Mouse (Mus musculus): Measurements from ENCODE around the gene Fcna. TPM values are rescaled to one million over a fixed set of nuclear protein-coding genes. Genes with fewer than 3 reads are reported as not detected.
A peak's percentile ranks its signal among the peaks of the same experiment; 100 is the strongest.

Gene Fcna
- polyA plus RNA-seq, 1 experiment from 2014 or later, result 3.6 TPM

GRCm38 (mm10) chr2:25620852-25621228, 7.0 kb downstream of the Fcna start:
- peaks cover 11% of the 10 kb centered on the region for H3K4me1 ChIP-seq (ENCODE audit: control insufficient read depth, insufficient read depth, low read length)
- no peak for ATAC-seq (replicated peaks; ENCODE audit: extremely low read depth, insufficient read depth, low FRiP score)
- H3K4me3 ChIP-seq (ENCODE audit: low read length), result no peak overlapping the region
- H3K9me3 ChIP-seq (replicated peaks; ENCODE audit: control insufficient read depth, low read length), result no peaks in the 10 kb centered on the region
- no peaks in the 10 kb centered on the region for H3K36me3 ChIP-seq (ENCODE audit: control insufficient read depth, insufficient read depth)
- H3K27ac ChIP-seq (ENCODE audit: low read length), result no peak overlapping the region
- H3K9ac ChIP-seq (ENCODE audit: low read length), result no peak overlapping the region
- H3K4me2 ChIP-seq (ENCODE audit: low read depth, low read length), result peak overlapping the region; percentile 92; the same call in 1 of the 2 replicates
- WGBS, result 70% methylated on average over 4 of the region's 4 CpGs
- peaks cover 26% of the 10 kb centered on the region for H3K27me3 ChIP-seq (ENCODE audit: control insufficient read depth, insufficient read depth, low read length)

- 77% methylated on average over 6 of the region's 6 CpGs for WGBS
- H3K4me2 ChIP-seq (ENCODE audit: low read depth, low read length), result no peak overlapping the region
- no peak overlapping the region for H3K4me3 ChIP-seq (ENCODE audit: low read length)
- no peak for ATAC-seq (replicated peaks; ENCODE audit: extremely low read depth, insufficient read depth, low FRiP score)
- H3K9ac ChIP-seq (ENCODE audit: low read length), result no peak overlapping the region
- H3K36me3 ChIP-seq (ENCODE audit: control insufficient read depth, insufficient read depth), result no peaks in the 10 kb centered on the region
- H3K27ac ChIP-seq (ENCODE audit: low read length), result no peak overlapping the region
- H3K4me1 ChIP-seq (ENCODE audit: control insufficient read depth, insufficient read depth, low read length), result peaks cover 11% of the 10 kb centered on the region
- H3K9me3 ChIP-seq (replicated peaks; ENCODE audit: control insufficient read depth, low read length), result no peaks in the 10 kb centered on the region
- H3K27me3 ChIP-seq (ENCODE audit: control insufficient read depth, insufficient read depth, low read length), result peaks cover 30% of the 10 kb centered on the region
These were observed 7.4 kb downstream of the Fcna start for GRCm38 (mm10) chr2:25620386-25620785.

- H3K9ac ChIP-seq (ENCODE audit: low read length), result no peak within 1 kb of the TSS
- WGBS, result 68% methylated on average over 3 of the region's 3 CpGs
- no peak within 1 kb of the TSS for H3K4me3 ChIP-seq (ENCODE audit: low read length)
- no peak for ATAC-seq (replicated peaks; ENCODE audit: extremely low read depth, insufficient read depth, low FRiP score)
- peaks cover 45% of the 10 kb centered on the region for H3K27me3 ChIP-seq (ENCODE audit: control insufficient read depth, insufficient read depth, low read length)
- peaks cover 11% of the 10 kb centered on the region for H3K4me1 ChIP-seq (ENCODE audit: control insufficient read depth, insufficient read depth, low read length)
- no peak within 1 kb of the TSS for H3K4me2 ChIP-seq (ENCODE audit: low read depth, low read length)
- no peaks in the 10 kb centered on the region for H3K36me3 ChIP-seq (ENCODE audit: control insufficient read depth, insufficient read depth)
- H3K9me3 ChIP-seq (replicated peaks; ENCODE audit: control insufficient read depth, low read length), result no peaks in the 10 kb centered on the region
- H3K27ac ChIP-seq (ENCODE audit: low read length), result no peak within 1 kb of the TSS
These were observed 10.3 kb downstream of the Fcna start, which contains the start of gene Ccdc183 for GRCm38 (mm10) chr2:25617578-25617977. TSS of gene Ccdc183 (minus strand) at chr2:25617678.

GRCm38 (mm10) chr2:25616398-25616797, 11.4 kb downstream of the Fcna start:
- Histone ChIP-seq H3K4me1 (ENCODE audit: control insufficient read depth, insufficient read depth, low read length) (peaks cover 8% of the 10 kb centered on the region), H3K9ac (ENCODE audit: low read length) (peak overlapping the region; percentile 28; the same call in 1 of the 2 replicates), H3K27ac (ENCODE audit: low read length) (no peak overlapping the region), H3K4me2 (ENCODE audit: low read depth, low read length) (peak overlapping the region; percentile 13; the same call in 1 of the 2 replicates), H3K4me3 (ENCODE audit: low read length) (peak overlapping the region; percentile 25), H3K9me3 (replicated peaks; ENCODE audit: control insufficient read depth, low read length) (no peaks in the 10 kb centered on the region), H3K27me3 (ENCODE audit: control insufficient read depth, insufficient read depth, low read length) (peaks cover 45% of the 10 kb centered on the region), H3K36me3 (ENCODE audit: control insufficient read depth, insufficient read depth) (no peaks in the 10 kb centered on the region)
- 15% methylated on average over 22 of the region's 22 CpGs for WGBS
- ATAC-seq (replicated peaks; ENCODE audit: extremely low read depth, insufficient read depth, low FRiP score), result no peak

- peak overlapping the region; percentile 64 for H3K4me2 ChIP-seq (ENCODE audit: low read depth, low read length)
- H3K27ac ChIP-seq (ENCODE audit: low read length), result peak overlapping the region; percentile 93
- peak overlapping the region; percentile 99 for H3K9ac ChIP-seq (ENCODE audit: low read length)
These were observed 19.2 kb downstream of the Fcna start for GRCm38 (mm10) chr2:25608671-25609070.

DNA sequence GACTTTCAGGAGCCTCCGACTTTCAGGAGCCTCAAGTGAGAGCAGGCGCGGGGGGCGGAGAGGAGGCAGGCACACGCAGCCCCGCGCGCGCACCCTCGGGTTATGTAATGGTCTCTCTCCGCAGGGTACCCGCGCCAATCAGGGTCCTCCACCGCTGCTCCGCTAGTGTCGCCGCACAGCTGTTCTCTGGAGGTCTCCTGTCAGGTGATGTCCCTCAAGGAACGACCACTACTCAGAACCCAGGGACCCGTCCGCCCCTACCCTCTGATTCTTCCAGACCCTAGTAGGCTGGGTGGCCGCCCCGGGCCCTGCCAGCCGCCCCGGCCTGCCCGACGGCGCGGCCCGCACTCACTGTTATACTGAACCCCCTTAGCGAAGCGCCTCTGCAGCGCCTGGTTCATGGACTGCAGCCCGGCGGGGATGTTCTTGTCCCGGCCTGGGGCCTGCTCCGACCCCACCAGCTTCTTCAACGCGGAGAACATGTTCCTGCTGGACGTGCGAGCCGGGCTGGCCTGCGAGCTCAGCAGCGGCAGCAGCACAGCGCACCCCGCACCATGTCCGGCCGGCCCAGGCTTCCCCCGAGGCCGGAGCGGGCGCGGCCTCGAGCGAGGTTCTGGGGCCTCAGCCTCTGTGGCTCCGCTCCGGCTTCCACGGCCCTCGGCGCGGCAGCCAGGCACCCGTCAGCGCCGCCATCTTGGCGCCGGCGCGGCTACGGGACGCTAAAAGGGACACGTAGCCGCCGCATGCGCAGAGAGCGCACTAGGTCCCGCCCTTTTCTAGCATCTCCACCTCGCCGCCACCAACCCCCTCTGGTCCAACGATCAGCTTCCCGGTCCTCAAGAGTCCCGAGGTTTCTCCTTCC, 19.8 kb downstream of the Fcna start, which contains the start of gene Rabl6:
Gene Rabl6 (minus strand): TSS at position 761 of the 862 bp plus-strand sequence.
- Histone ChIP-seq H3K4me1 (ENCODE audit: control insufficient read depth, insufficient read depth, low read length) (peaks cover 15% of the 10 kb centered on the region), H3K9ac (ENCODE audit: low read length) (peak within 1 kb of the TSS; percentile 99), H3K9me3 (replicated peaks; ENCODE audit: control insufficient read depth, low read length) (no peaks in the 10 kb centered on the region), H3K4me3 (ENCODE audit: low read length) (peak within 1 kb of the TSS; percentile 78), H3K27me3 (ENCODE audit: control insufficient read depth, insufficient read depth, low read length) (no peaks in the 10 kb centered on the region), H3K36me3 (ENCODE audit: control insufficient read depth, insufficient read depth) (no peaks in the 10 kb centered on the region), H3K27ac (ENCODE audit: low read length) (peak within 1 kb of the TSS; percentile 93), H3K4me2 (ENCODE audit: low read depth, low read length) (peak within 1 kb of the TSS; percentile 80)
- peak; percentile 91 for ATAC-seq (replicated peaks; ENCODE audit: extremely low read depth, insufficient read depth, low FRiP score)
- WGBS, result under 1% methylated on average over 80 of the region's 80 CpGs

More at GRCm38 (mm10) chr2:25608671-25609070, 19.2 kb downstream of the Fcna start:
- Histone ChIP-seq H3K4me3 (ENCODE audit: low read length) (peak overlapping the region; percentile 78), H3K9me3 (replicated peaks; ENCODE audit: control insufficient read depth, low read length) (no peaks in the 10 kb centered on the region), H3K4me1 (ENCODE audit: control insufficient read depth, insufficient read depth, low read length) (peaks cover 15% of the 10 kb centered on the region), H3K27me3 (ENCODE audit: control insufficient read depth, insufficient read depth, low read length) (no peaks in the 10 kb centered on the region), H3K36me3 (ENCODE audit: control insufficient read depth, insufficient read depth) (no peaks in the 10 kb centered on the region)
- 62% methylated on average over 10 of the region's 10 CpGs for WGBS
- ATAC-seq (replicated peaks; ENCODE audit: extremely low read depth, insufficient read depth, low FRiP score), result no peak

DNA sequence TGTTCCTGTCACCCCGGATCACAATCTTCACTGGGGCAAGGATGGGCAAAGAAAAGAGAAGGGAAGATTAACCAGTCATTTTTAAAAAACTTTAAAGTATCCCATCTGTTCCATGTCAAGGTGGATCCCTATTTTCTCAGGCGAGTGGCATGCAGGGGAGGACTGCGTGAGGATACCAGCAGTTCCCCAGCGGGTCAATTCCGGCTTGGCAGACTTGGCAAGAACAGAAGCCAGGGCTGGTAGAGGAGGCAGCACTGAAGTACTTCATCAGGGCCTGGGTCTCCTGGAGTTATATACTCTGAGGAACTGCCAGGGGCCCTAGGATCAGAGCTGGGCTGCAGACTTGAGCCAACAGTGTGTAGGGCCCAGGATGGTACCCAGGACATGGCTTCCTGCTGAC, 25.3 kb downstream of the Fcna start:
- Histone ChIP-seq H3K9ac (ENCODE audit: low read length) (no peak overlapping the region), H3K27ac (ENCODE audit: low read length) (no peak overlapping the region), H3K4me2 (ENCODE audit: low read depth, low read length) (no peak overlapping the region), H3K9me3 (replicated peaks; ENCODE audit: control insufficient read depth, low read length) (no peaks in the 10 kb centered on the region), H3K36me3 (ENCODE audit: control insufficient read depth, insufficient read depth) (peaks cover 43% of the 10 kb centered on the region), H3K4me3 (ENCODE audit: low read length) (no peak overlapping the region), H3K4me1 (ENCODE audit: control insufficient read depth, insufficient read depth, low read length) (peaks cover 21% of the 10 kb centered on the region), H3K27me3 (ENCODE audit: control insufficient read depth, insufficient read depth, low read length) (no peaks in the 10 kb centered on the region)
- 91% methylated on average over 5 of the region's 5 CpGs for WGBS
- ATAC-seq (replicated peaks; ENCODE audit: extremely low read depth, insufficient read depth, low FRiP score), result no peak

GRCm38 (mm10) chr2:25600037-25600436, 27.8 kb downstream of the Fcna start:
- no peak overlapping the region for H3K4me2 ChIP-seq (ENCODE audit: low read depth, low read length)
- H3K27ac ChIP-seq (ENCODE audit: low read length), result no peak overlapping the region
- H3K4me3 ChIP-seq (ENCODE audit: low read length), result no peak overlapping the region
- H3K4me1 ChIP-seq (ENCODE audit: control insufficient read depth, insufficient read depth, low read length), result peaks cover 12% of the 10 kb centered on the region
- no peak overlapping the region for H3K9ac ChIP-seq (ENCODE audit: low read length)
- H3K9me3 ChIP-seq (replicated peaks; ENCODE audit: control insufficient read depth, low read length), result no peaks in the 10 kb centered on the region
- no peak for ATAC-seq (replicated peaks; ENCODE audit: extremely low read depth, insufficient read depth, low FRiP score)
- H3K27me3 ChIP-seq (ENCODE audit: control insufficient read depth, insufficient read depth, low read length), result no peaks in the 10 kb centered on the region
- H3K36me3 ChIP-seq (ENCODE audit: control insufficient read depth, insufficient read depth), result peaks cover 58% of the 10 kb centered on the region
- 85% methylated on average over 2 of the region's 2 CpGs for WGBS

DNA sequence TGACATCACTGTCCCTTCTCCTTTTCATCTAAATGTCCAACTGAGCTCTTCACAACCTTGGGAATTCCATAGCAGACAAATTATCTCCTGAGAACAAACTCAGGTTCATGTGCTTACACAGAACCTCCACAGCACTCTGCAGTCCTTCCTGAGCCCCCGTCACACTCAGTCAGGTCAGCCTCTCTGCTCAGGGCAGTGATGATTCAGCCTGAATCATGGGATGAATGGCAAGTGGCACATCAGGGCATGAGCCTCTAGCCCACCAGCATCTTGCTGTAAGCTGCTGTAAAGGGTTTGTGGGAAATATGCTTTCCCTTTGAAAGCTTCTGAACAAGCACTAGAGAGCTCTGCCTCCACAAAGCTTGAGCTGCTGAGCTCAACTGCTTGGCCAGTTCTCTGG, 29.1 kb downstream of the Fcna start:
- no peak overlapping the region for H3K4me3 ChIP-seq (ENCODE audit: low read length)
- H3K4me2 ChIP-seq (ENCODE audit: low read depth, low read length), result no peak overlapping the region
- H3K9me3 ChIP-seq (replicated peaks; ENCODE audit: control insufficient read depth, low read length), result no peaks in the 10 kb centered on the region
- H3K27ac ChIP-seq (ENCODE audit: low read length), result no peak overlapping the region
- peaks cover 63% of the 10 kb centered on the region for H3K36me3 ChIP-seq (ENCODE audit: control insufficient read depth, insufficient read depth)
- no peak for ATAC-seq (replicated peaks; ENCODE audit: extremely low read depth, insufficient read depth, low FRiP score)
- 92% methylated on average over 1 of the region's 1 CpGs for WGBS
- no peaks in the 10 kb centered on the region for H3K27me3 ChIP-seq (ENCODE audit: control insufficient read depth, insufficient read depth, low read length)
- no peak overlapping the region for H3K9ac ChIP-seq (ENCODE audit: low read length)
- H3K4me1 ChIP-seq (ENCODE audit: control insufficient read depth, insufficient read depth, low read length), result peaks cover 12% of the 10 kb centered on the region

All from heart, embryonic 16.5 days (tissue).